Comparison of ENCODE assay signal across 7 mouse cellular contexts in the genomic region with DNA sequence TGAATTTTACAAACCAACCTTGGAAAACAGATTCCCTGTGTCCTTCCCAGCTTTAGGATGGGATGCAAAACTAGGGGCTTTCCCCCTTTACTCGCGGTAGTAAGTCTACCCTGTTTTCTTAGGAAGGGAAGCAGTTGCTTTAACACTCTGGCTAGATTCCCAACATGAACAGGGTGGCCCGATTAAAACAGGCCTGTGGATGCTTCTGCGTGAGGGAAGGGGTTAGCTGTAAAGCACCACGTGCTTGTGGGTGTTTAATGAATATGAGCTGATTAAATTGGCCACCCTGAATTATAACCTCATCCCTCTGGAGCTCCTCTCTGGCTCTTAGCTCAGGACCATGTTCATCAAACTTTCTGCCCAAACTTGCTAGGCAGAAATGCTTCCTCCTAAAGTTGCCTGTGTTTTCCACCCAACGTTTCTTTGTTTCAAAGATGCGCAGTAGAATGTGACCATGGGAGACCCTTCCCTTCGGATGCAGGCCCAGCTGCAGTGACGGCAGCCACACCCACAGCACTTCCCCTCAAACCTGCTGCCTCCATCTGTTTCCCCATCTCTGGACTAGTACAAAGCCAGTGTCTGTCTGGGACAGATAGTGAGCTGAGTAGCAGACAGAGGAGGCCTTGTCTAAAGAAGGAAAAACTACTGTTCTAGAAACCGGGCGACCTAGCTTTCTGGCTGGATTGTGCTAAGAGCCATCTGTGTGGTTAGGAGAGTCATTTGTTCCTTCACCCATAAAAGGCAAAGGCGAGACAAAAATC.
A peak's percentile ranks its signal among the peaks of the same experiment; 100 is the strongest.
DNase-seq lines count a peak whose midpoint lies in the region; ATAC-seq lines count a peak whose summit lies in the region.

No protein-coding gene starts in this region.

- H3K4me1 ChIP-seq in neural tube, embryonic 11.5 days (ENCODE audit: control insufficient read depth, insufficient read depth, low read length): no peaks in the 10 kb centered on the region; the same call in 1 of the 2 replicates
- peaks cover 15% of the 10 kb centered on the region for H3K4me1 ChIP-seq in forebrain, embryonic 14.5 days (ENCODE audit: control insufficient read depth, insufficient read depth, low read length)
- H3K4me1 ChIP-seq in intestine, embryonic 15.5 days (replicated peaks): peaks cover 5% of the 10 kb centered on the region; the same call in 1 of the 2 replicates

- H3K9me3 ChIP-seq in neural tube, embryonic 11.5 days (ENCODE audit: control insufficient read depth, low read length): peaks cover 8% of the 10 kb centered on the region; the same call in 1 of the 2 replicates
- H3K9me3 ChIP-seq in forebrain, embryonic 14.5 days (replicated peaks; ENCODE audit: control insufficient read depth, low read length): peaks cover 15% of the 10 kb centered on the region; the same call in 1 of the 2 replicates
- no peaks in the 10 kb centered on the region for H3K9me3 ChIP-seq in intestine, embryonic 15.5 days

- peak overlapping the region; percentile 72 for H3K27ac ChIP-seq in neural tube, embryonic 11.5 days (ENCODE audit: low read depth, low read length)
- peak overlapping the region; percentile 72 for H3K27ac ChIP-seq in forebrain, embryonic 14.5 days (ENCODE audit: low read depth, low read length)
- peak overlapping the region; percentile 11 for H3K27ac ChIP-seq in intestine, embryonic 15.5 days

- 58% methylated on average over 12 of the region's 12 CpGs for WGBS in neural tube, embryonic 11.5 days
- 34% methylated on average over 12 of the region's 12 CpGs for WGBS in forebrain, embryonic 14.5 days
- 58% methylated on average over 12 of the region's 12 CpGs for WGBS in intestine, embryonic 15.5 days

- peak; percentile 51 for DNase-seq in neural tube, embryonic 11.5 days (ENCODE audit: low spot score)
- no peak for DNase-seq in neural tube, embryonic 10.5 days (ENCODE audit: extremely low spot score, low spot score)
- peak; percentile 78 for DNase-seq in forebrain, embryonic 14.5 days (ENCODE audit: low spot score)
- DNase-seq in retina, postnatal 1 day: peak; percentile 92
- no peak for DNase-seq in thymus, postnatal 0 days (ENCODE audit: low spot score)

- ATAC-seq in neural tube, embryonic 11.5 days (ENCODE audit: insufficient read depth, low FRiP score, low TSS enrichment): peak; percentile 50; the same call in 1 of the 2 replicates
- ATAC-seq in forebrain, embryonic 14.5 days: peak; percentile 70
- ATAC-seq in intestine, embryonic 15.5 days: 0 out of 2 replicates have a peak, but pooled peaks have one; percentile 28
- ATAC-seq in erythroid progenitor cell, adult 5-6 weeks (replicated peaks; ENCODE audit: low FRiP score, poor library complexity, severe bottlenecking): no peak

- no peaks in the 10 kb centered on the region for H3K36me3 ChIP-seq in neural tube, embryonic 11.5 days (ENCODE audit: control insufficient read depth, insufficient read depth, low read length)
- no peaks in the 10 kb centered on the region for H3K36me3 ChIP-seq in forebrain, embryonic 14.5 days (ENCODE audit: control insufficient read depth, insufficient read depth, low read length)
- H3K36me3 ChIP-seq in intestine, embryonic 15.5 days: no peaks in the 10 kb centered on the region

- H3K9ac ChIP-seq in neural tube, embryonic 11.5 days (ENCODE audit: low read length): no peak overlapping the region
- no peak overlapping the region for H3K9ac ChIP-seq in forebrain, embryonic 14.5 days (ENCODE audit: low read length)
- no peak overlapping the region for H3K9ac ChIP-seq in intestine, embryonic 15.5 days

- H3K4me3 ChIP-seq in neural tube, embryonic 11.5 days (ENCODE audit: low read depth, low read length): no peak overlapping the region
- H3K4me3 ChIP-seq in forebrain, embryonic 14.5 days (ENCODE audit: low read depth, low read length): no peak overlapping the region
- H3K4me3 ChIP-seq in intestine, embryonic 15.5 days (replicated peaks): no peak overlapping the region

- no peak overlapping the region for H3K4me2 ChIP-seq in neural tube, embryonic 11.5 days (ENCODE audit: low read depth)
- H3K4me2 ChIP-seq in forebrain, embryonic 14.5 days (ENCODE audit: low read length): no peak overlapping the region
- H3K4me2 ChIP-seq in intestine, embryonic 15.5 days (replicated peaks): no peak overlapping the region

- H3K27me3 ChIP-seq in neural tube, embryonic 11.5 days (ENCODE audit: control insufficient read depth, insufficient read depth, low read length): no peaks in the 10 kb centered on the region
- H3K27me3 ChIP-seq in forebrain, embryonic 14.5 days (replicated peaks; ENCODE audit: control insufficient read depth, insufficient read depth, low read length): no peaks in the 10 kb centered on the region
- H3K27me3 ChIP-seq in intestine, embryonic 15.5 days (replicated peaks): no peaks in the 10 kb centered on the region

Comparison
In these comparisons a context has a peak if more than half of its experiments do, and no peak if none do; other contexts are left out.
1. DNase-seq: peak in neural tube, embryonic 11.5 days (single experiment), forebrain, embryonic 14.5 days (single experiment) and retina, postnatal 1 day (single experiment); none in neural tube, embryonic 10.5 days (single experiment) and thymus, postnatal 0 days (single experiment).
2. H3K27ac ChIP-seq: peak in every context shown above with its lines; median percentile 72 in neural tube, embryonic 11.5 days; 72 in forebrain, embryonic 14.5 days; 11 in intestine, embryonic 15.5 days.